Mouse (Mus musculus): Measurements from ENCODE around the gene Spink8. TPM values are rescaled to one million over a fixed set of nuclear protein-coding genes. Genes with fewer than 3 reads are reported as not detected.

Gene Spink8
- polyA plus RNA-seq (2012; rRNA removed; ENCODE audit: low replicate concordance): not detected in 2 replicates

GRCm38 (mm10) chr9:109811980-109812379, at the start of gene Spink8:
Gene Spink8 (plus strand): TSS chr9:109812280.

GRCm38 (mm10) chr9:109790570-109790969, 21.5 kb upstream of the Spink8 start, which contains the start of gene Fbxw27:
Gene Fbxw27 (minus strand): TSS chr9:109790670.

GRCm38 (mm10) chr9:109832391-109833087, 20.5 kb downstream of the Spink8 start, which contains the start of gene Nme6:
Gene Nme6 (plus strand): TSS chr9:109832749.

GRCm38 (mm10) chr9:109849312-109849758, 37.3 kb downstream of the Spink8 start, which contains the start of gene Camp:
Gene Camp (minus strand): TSS chr9:109849617.

GRCm38 (mm10) chr9:109874797-109875691, 63.0 kb downstream of the Spink8 start, which contains the start of gene Cdc25a:
Gene Cdc25a (plus strand): TSS chr9:109875579.

Other genes with a start within 250 kb of the Spink8 start
- gene Fbxw15, start 244.0 kb upstream of the Spink8 start, polyA plus RNA-seq (2012; rRNA removed; ENCODE audit: low replicate concordance): not detected in 2 replicates
- gene Fbxw24, start 186.2 kb upstream of the Spink8 start, polyA plus RNA-seq (2012; rRNA removed; ENCODE audit: low replicate concordance): not detected in 2 replicates
- not detected in 2 replicates for gene Fbxw25, start 147.6 kb upstream of the Spink8 start, polyA plus RNA-seq (2012; rRNA removed; ENCODE audit: low replicate concordance)
- gene Fbxw18, start 109.6 kb upstream of the Spink8 start, polyA plus RNA-seq (2012; rRNA removed; ENCODE audit: low replicate concordance): not detected in 2 replicates
- not detected in 2 replicates for gene Fbxw26, start 66.2 kb upstream of the Spink8 start, polyA plus RNA-seq (2012; rRNA removed; ENCODE audit: low replicate concordance)
- gene Fbxw27, start 21.6 kb upstream of the Spink8 start, polyA plus RNA-seq (2012; rRNA removed; ENCODE audit: low replicate concordance): not detected in 2 replicates
- 11.0 and 22.0 TPM in 2 replicates for gene Nme6, start 20.5 kb downstream of the Spink8 start, polyA plus RNA-seq (2012; rRNA removed; ENCODE audit: low replicate concordance)
- gene Camp, start 37.3 kb downstream of the Spink8 start, polyA plus RNA-seq (2012; rRNA removed; ENCODE audit: low replicate concordance): 3.9 and 4.8 TPM in 2 replicates
- 3.6 and 5.0 TPM in 2 replicates for gene Cdc25a, start 63.3 kb downstream of the Spink8 start, polyA plus RNA-seq (2012; rRNA removed; ENCODE audit: low replicate concordance)
- gene Map4, start 119.2 kb downstream of the Spink8 start, polyA plus RNA-seq (2012; rRNA removed; ENCODE audit: low replicate concordance): 148 and 206 TPM in 2 replicates